Mouse (Mus musculus) lung, postnatal 0 days (tissue): ENCODE measurements around the gene Ntrk2. TPM values are rescaled to one million over a fixed set of nuclear protein-coding genes. Genes with fewer than 3 reads are reported as not detected.

Source experiments
- ATAC-seq: fragments of 200-750 bp; cut with Nextera tagmentation; 2 replicates; pipeline ENCODE4 v1.8.0; 2017; ENCODE audit warnings: moderate library complexity
- DNase-seq: peaks from one replicate; pipeline ENCODE4 v3.0.0-alpha.2; 2016; ENCODE audit warnings: low spot score
- H3K27ac ChIP-seq: fragments of 300-500 bp; sonication (generic); 2 replicates; pipeline ENCODE4 v1.5.1; 2014; ENCODE audit warnings: antibody characterized with exemption, mild to moderate bottlenecking, low read length, mixed read lengths
- H3K27me3 ChIP-seq: fragments of 300-500 bp; sonication (generic); replicated peaks from 2 replicates; pipeline ENCODE4 v1.6.1; 2014; ENCODE audit warnings: low read length, mixed read lengths; ENCODE audit not compliant: insufficient read depth
- H3K36me3 ChIP-seq: fragments of 300-500 bp; sonication (generic); 2 replicates; pipeline ENCODE4 v1.6.1; 2014; ENCODE audit warnings: low read length, mixed read lengths; ENCODE audit not compliant: insufficient read depth
- H3K4me1 ChIP-seq: fragments of 300-500 bp; sonication (generic); 2 replicates; pipeline ENCODE4 v1.6.1; 2014; ENCODE audit warnings: antibody characterized with exemption, low read depth, low read length, mixed read lengths; ENCODE audit not compliant: insufficient read depth
- H3K4me2 ChIP-seq: fragments of 300-500 bp; sonication (generic); replicated peaks from 2 replicates; pipeline ENCODE4 v1.6.1; 2014; ENCODE audit warnings: low read depth, mild to moderate bottlenecking, low read length, moderate library complexity, mixed read lengths
- H3K4me3 ChIP-seq: fragments of 300-500 bp; sonication (generic); 2 replicates; pipeline ENCODE4 v1.5.1; 2014; ENCODE audit warnings: low read depth, low read length
- H3K9ac ChIP-seq: fragments of 300-500 bp; sonication (generic); replicated peaks from 2 replicates; pipeline ENCODE4 v1.6.1; 2014; ENCODE audit warnings: low read depth, mild to moderate bottlenecking
- H3K9me3 ChIP-seq: fragments of 300-500 bp; sonication (generic); 2 replicates; pipeline ENCODE4 v1.6.1; 2016; ENCODE audit warnings: low read length, mixed read lengths
- CTCF ChIP-seq: IDR thresholded peaks from 2 replicates; pipeline ENCODE4 v1.5.1; 2016; ENCODE audit warnings: antibody characterized with exemption, mild to moderate bottlenecking
- EP300 ChIP-seq: IDR thresholded peaks from 2 replicates; pipeline ENCODE4 v1.6.1; 2016; ENCODE audit warnings: antibody characterized with exemption, mild to moderate bottlenecking, control low read depth
- WGBS: fragments of 180-500 bp; shearing (Covaris S2); extraction: QIAGEN DNeasy Blood & Tissue Kit; methylation state at CpG from one replicate; pipeline ENCODE4 v1.1.7; 2014; 5-methylcytosine and 5-hydroxymethylcytosine counted together
- polyA plus RNA-seq: library from polyadenylated mRNA; unstranded; fragments of >200 nt; fragmentation: Nextera tagmentation; extraction: Ambion mirVana; gene quantifications from 2 replicates; pipeline ENCODE4 v1.2.1, GENCODE M21; 2015

Gene Ntrk2
- polyA plus RNA-seq, 1 experiment from 2014 or later = 2.9 TPM

DNA sequence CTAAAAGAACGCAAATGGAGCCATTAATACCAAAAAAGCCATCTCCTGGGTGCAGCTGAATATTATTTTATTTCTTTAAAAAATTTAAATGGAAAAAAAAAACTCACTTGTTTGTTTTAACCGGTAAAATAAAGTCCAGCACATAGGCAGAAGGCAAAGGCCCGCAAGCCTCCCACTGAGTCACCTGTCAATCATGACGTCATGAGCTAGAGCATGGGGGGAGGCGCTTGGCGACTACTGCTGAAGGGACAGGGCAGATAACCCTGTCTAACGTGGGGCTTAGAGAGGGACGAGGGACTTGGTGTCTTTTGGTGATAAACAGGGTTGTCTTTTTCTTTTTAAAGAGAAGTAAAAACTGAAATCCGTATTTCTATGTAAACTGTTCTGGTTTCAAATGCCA, 140.7 kb downstream of the Ntrk2 start:
- Histone ChIP-seq H3K27ac (no peak overlapping the region), H3K4me3 (no peak overlapping the region), H3K4me2 (no peak overlapping the region), H3K36me3 (no peaks in the 10 kb centered on the region), H3K4me1 (no peaks in the 10 kb centered on the region), H3K9me3 (no peaks in the 10 kb centered on the region), H3K27me3 (no peaks in the 10 kb centered on the region), H3K9ac (no peak overlapping the region)
- no peak for TF ChIP-seq CTCF
- no peak for TF ChIP-seq EP300
- WGBS = 49% methylated on average over 9 of the region's 9 CpGs
- ATAC-seq = no peak
- DNase-seq = no peak

GRCm38 (mm10) chr13:58954331-58954730, 148.0 kb downstream of the Ntrk2 start:
- H3K4me2 ChIP-seq = no peak overlapping the region
- no peak overlapping the region for H3K4me3 ChIP-seq
- no peaks in the 10 kb centered on the region for H3K36me3 ChIP-seq
- TF ChIP-seq EP300 = no peak
- no peak for TF ChIP-seq CTCF
- 25% methylated on average over 4 of the region's 4 CpGs for WGBS
- no peak overlapping the region for H3K9ac ChIP-seq
- no peaks in the 10 kb centered on the region for H3K9me3 ChIP-seq
- no peak for DNase-seq
- no peaks in the 10 kb centered on the region for H3K4me1 ChIP-seq
- H3K27me3 ChIP-seq = no peaks in the 10 kb centered on the region
- no peak for ATAC-seq
- H3K27ac ChIP-seq = no peak overlapping the region

DNA sequence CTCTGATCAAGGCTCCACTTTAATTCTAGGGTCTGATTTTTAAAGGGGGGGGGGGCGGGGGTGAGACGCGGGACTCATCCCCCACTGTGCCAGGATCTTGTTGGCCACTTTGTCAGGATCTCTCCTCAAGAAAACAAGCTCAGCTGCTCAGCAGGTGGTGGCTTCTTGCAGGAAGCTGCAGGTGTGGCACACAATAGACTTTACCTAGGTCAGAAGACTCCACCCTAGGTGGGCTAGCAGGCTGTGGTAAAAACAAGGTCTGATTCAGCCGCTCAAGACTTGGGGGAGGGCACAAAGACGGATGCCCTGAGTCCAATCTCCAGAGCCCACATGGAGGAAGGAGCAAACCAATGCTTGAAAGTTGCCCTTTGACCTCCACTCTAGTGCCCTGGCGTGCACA, 148.4 kb downstream of the Ntrk2 start:
- DNase-seq (no peak), ATAC-seq (no peak)
- TF ChIP-seq EP300 = no peak
- no peak for TF ChIP-seq CTCF
- Histone ChIP-seq H3K9ac (no peak overlapping the region), H3K27ac (no peak overlapping the region), H3K36me3 (no peaks in the 10 kb centered on the region), H3K4me1 (no peaks in the 10 kb centered on the region), H3K4me2 (no peak overlapping the region), H3K9me3 (no peaks in the 10 kb centered on the region), H3K4me3 (no peak overlapping the region), H3K27me3 (no peaks in the 10 kb centered on the region)
- 8% methylated on average over 6 of the region's 6 CpGs for WGBS

DNA sequence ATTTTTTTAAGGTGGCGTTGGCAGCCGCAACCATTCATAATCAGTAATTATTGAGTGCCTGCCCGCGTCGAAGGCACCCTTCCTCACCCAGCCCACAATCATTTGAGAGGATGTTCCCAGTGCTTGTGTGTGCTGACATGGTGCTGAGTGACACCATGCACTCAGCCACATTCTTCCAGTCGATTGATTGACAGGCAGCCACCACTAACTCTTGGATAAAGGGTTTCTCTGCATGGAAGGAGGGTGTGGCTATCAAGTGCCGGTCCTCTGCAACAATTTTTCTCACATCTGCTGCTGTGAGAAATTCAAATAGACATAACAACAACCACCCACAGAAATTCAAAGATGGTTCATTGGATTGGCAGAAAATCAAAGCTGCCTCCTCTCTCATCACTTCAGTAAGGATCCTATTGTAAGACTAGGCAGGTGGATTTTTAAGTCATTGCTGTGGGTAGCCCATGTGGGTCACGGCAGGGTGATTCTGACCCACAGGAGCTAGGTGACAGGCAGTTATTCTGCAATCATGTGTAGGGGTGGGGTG, 148.9 kb downstream of the Ntrk2 start:
- H3K4me3 ChIP-seq = no peak overlapping the region
- WGBS = 45% methylated on average over 8 of the region's 8 CpGs
- no peak overlapping the region for H3K27ac ChIP-seq

DNA sequence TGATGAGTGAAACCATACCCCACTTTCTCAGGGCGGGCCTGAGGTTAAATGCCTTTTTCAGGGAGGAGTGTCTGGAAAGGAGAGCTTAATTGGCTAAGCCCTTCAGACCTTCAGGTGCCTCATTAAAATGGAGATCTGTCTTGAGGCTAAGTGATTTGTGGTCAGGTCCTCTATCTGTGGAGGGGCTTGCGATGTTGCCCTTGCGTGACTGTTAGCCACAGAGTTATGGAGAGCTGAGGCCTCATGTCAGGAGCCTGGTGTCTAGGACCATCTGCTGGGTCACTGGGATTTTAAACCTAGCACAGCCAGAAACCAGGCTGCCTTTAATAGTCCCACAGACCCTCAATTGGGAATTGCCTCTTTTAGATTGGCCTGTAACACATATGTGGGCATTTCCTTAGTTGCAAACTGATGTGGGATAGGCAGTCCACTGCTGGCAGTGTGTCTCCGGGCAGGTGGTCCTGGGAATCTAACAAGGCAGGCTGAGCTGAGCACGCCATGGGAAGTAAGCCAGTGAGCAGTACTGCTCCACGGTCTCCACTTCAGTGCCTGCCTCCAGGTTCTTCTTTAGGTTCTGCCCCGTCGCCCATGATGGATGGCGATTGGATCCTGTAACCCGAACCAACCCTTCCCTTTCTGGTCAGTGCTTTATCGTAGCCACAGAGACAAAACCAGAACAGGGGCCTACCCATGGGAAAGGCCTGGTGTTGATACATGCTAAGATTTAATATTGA, 152.0 kb downstream of the Ntrk2 start:
- TF ChIP-seq EP300 (no peak), CTCF (no peak)
- Histone ChIP-seq H3K9ac (no peak overlapping the region), H3K27me3 (no peaks in the 10 kb centered on the region), H3K36me3 (no peaks in the 10 kb centered on the region), H3K4me3 (no peak overlapping the region), H3K4me1 (no peaks in the 10 kb centered on the region), H3K9me3 (no peaks in the 10 kb centered on the region), H3K27ac (no peak overlapping the region), H3K4me2 (no peak overlapping the region)
- 75% methylated on average over 11 of the region's 11 CpGs for WGBS
- ATAC-seq = no peak
- DNase-seq = no peak

More for the DNA sequence above, 148.9 kb downstream of the Ntrk2 start:
- Histone ChIP-seq H3K27me3 (no peaks in the 10 kb centered on the region), H3K9ac (no peak overlapping the region), H3K36me3 (no peaks in the 10 kb centered on the region), H3K4me1 (no peaks in the 10 kb centered on the region), H3K4me2 (no peak overlapping the region), H3K9me3 (no peaks in the 10 kb centered on the region)
- DNase-seq = no peak
- TF ChIP-seq EP300 (no peak), CTCF (no peak)
- no peak for ATAC-seq

DNA sequence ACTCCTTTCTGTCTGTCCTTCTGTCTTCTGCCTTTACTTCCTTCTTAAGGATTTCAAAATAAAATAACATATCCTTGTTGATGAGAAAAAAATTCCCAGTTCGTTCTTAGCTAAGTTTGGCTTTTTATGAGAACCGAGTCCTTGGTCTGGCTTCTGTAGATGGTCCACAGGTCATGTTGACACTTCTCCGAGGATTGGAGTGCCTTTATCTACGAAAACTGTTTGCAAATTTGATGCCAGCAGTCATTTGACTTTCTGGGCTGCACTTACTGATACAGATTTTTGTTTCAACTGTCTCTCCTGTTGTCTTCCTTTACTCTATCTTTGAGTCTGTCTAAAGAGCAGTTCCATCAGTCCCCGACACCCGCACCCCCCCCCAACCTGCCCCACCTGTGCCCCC, 154.0 kb downstream of the Ntrk2 start:
- no peaks in the 10 kb centered on the region for H3K36me3 ChIP-seq
- H3K4me3 ChIP-seq = no peak overlapping the region
- H3K4me1 ChIP-seq = no peaks in the 10 kb centered on the region
- H3K9ac ChIP-seq = no peak overlapping the region
- no peak overlapping the region for H3K27ac ChIP-seq
- TF ChIP-seq EP300 = no peak
- no peak for TF ChIP-seq CTCF
- no peaks in the 10 kb centered on the region for H3K9me3 ChIP-seq
- no peak overlapping the region for H3K4me2 ChIP-seq
- WGBS = 50% methylated on average over 6 of the region's 6 CpGs
- DNase-seq = no peak
- H3K27me3 ChIP-seq = no peaks in the 10 kb centered on the region
- ATAC-seq = no peak
